Mouse (Mus musculus) brain, embryonic 14.5 days (tissue): ENCODE results near the gene Bicra. TPM values are rescaled to one million over a fixed set of nuclear protein-coding genes. Genes with fewer than 3 reads are reported as not detected.
A peak's percentile ranks its signal among the peaks of the same experiment; 100 is the strongest.

Experiments used
- DNase-seq: peaks from one replicate; pipeline ENCODE4 v3.0.0-alpha.2; 2011; ENCODE audit warnings: low read depth
- CTCF ChIP-seq: fragments of 200-500 bp; IDR thresholded peaks from 2 replicates; pipeline ENCODE4 v1.5.1; 2012; ENCODE audit warnings: inconsistent platforms, mild to moderate bottlenecking, moderate library complexity, borderline replicate concordance; ENCODE audit not compliant: insufficient read depth, insufficient read length; ENCODE audit errors: extremely low read depth
- POLR2A ChIP-seq: fragments of 200-500 bp; IDR thresholded peaks from 2 replicates; pipeline ENCODE4 v1.6.1; 2012; ENCODE audit warnings: mild to moderate bottlenecking, inconsistent platforms, borderline replicate concordance; ENCODE audit not compliant: poor library complexity, insufficient read depth, insufficient read length, severe bottlenecking; ENCODE audit errors: extremely low read depth
- polyA plus RNA-seq: library from polyadenylated mRNA; depleted of rRNA; stranded (reverse); fragments of >200 nt; gene quantifications from 2 replicates; pipeline ENCODE4 v1.2.3, GENCODE M21; 2012; rRNA removed

Bicra gene
- polyA plus RNA-seq: 12.8 and 28.5 TPM in 2 replicates

DNA sequence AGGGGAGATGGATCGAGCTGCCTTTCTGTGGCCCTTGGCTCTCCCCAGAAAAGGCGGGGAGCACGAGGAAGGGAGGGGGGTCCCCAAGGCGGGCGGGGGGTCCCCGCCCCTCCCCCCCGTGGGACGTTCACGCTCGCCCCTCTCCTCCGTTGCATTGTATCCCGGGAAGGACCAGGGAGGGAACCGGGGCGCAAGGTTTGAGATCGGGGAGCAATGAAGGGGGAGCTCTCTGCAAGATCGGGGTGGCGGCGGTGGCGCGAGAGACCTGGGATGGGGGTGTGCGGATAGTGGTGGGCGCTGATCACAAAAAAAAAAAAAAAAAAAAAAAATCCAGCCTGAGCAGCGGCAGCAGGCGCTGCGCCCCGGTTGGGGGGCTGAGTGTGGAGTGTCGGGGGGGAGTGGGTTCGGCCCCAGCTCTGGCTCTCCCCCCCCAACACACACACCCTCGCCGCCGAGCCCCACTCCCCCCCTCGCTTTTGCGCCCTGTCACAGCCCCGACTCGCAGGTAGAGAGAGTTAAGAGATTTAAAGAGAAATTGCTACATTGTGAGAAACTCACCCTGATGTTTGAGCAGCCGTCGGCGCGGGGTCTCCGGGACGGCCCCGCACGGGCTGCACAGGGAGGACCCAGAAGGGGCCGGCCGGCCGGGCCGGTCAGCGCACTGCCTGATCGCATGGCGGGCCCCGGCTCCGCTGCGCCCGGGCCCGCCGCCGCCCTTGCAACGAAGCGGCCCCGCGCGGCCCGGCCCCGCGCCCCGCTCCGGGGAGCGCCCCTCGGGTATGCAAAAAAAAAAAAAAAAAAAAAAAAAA, at the start of gene Bicra:
TSS of gene Bicra (minus strand) at position 584 of the 809 bp plus-strand sequence.
- DNase-seq: peak; percentile 94
- TF ChIP-seq CTCF: no peak
- TF ChIP-seq POLR2A: peak; percentile 66; the same call in 1 of the 2 replicates

DNA sequence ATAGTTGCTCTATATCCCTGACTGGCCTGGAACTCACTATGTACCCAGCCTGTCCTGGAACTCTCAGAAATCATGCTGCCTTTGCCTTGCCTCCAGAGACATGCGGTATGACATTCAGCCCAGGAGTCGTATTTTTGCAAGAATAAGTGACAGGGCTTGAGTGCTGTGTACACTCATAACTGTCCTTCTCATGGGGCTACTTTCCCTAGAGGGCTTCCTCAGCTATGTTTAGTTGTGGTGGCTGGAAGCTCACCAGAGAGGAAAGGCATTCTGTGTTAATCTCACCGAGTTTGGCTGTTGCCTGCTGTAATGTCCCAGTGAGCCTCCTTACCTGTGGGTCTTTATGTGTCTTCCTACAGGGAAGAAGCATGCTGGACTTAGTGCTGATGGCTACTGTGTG, 46.9 kb upstream of the Bicra start:
- DNase-seq: no peak
- TF ChIP-seq CTCF (no peak), POLR2A (no peak)

GRCm38 (mm10) chr7:16087587-16087986, 39.9 kb upstream of the Bicra start:
- no peak for DNase-seq

GRCm38 (mm10) chr7:16083361-16083760, 35.6 kb upstream of the Bicra start:
- no peak for DNase-seq
- TF ChIP-seq CTCF (no peak), POLR2A (no peak)

More at GRCm38 (mm10) chr7:16087587-16087986, 39.9 kb upstream of the Bicra start:
- TF ChIP-seq CTCF (no peak), POLR2A (no peak)

DNA sequence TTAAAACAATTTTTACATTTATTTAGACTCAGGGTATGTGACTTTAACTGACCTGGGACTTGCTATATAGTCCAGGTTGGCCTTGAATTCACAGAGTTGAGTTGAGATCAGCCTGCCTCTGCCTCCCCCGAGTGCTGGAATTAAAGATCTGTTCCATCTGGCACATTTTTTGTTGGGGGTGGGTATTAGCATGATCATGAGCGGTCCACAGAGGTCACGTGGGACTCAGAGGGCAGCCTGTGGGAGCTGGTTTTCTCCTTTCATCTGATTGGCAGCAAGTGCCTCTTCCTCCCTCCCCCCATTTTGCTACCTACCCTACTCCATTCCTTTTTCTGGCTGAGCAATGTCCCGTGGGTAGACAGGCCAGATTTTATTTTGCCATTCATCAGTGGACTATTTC, 32.9 kb upstream of the Bicra start:
- TF ChIP-seq POLR2A (no peak), CTCF (no peak)
- no peak for DNase-seq

DNA sequence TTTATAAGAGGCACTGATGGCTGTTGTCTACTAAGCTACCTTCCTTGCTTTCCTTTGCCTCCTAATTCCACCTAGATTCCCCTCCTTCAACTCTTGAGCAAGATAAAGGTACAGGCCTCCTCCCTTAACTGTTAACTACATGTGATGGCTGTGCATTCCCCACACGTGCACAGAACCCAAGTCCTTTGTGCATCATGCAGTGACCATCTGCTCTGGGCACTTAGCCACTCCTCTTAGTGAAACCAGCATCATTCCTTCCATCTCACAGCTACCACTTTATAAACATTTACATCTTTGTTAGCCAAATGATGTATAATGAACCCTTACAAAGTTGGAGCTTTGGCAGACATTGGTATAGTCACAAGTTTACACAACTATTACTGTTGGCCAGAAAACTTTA, 32.2 kb upstream of the Bicra start:
- no peak for TF ChIP-seq CTCF
- TF ChIP-seq POLR2A: no peak
- no peak for DNase-seq

- TF ChIP-seq CTCF: no peak
- TF ChIP-seq POLR2A: no peak
- DNase-seq: no peak
Measured at GRCm38 (mm10) chr7:16071906-16072305, 24.2 kb upstream of the Bicra start.

- TF ChIP-seq POLR2A (no peak), CTCF (no peak)
- no peak for DNase-seq
Measured at GRCm38 (mm10) chr7:16070846-16071245, 23.1 kb upstream of the Bicra start.

DNA sequence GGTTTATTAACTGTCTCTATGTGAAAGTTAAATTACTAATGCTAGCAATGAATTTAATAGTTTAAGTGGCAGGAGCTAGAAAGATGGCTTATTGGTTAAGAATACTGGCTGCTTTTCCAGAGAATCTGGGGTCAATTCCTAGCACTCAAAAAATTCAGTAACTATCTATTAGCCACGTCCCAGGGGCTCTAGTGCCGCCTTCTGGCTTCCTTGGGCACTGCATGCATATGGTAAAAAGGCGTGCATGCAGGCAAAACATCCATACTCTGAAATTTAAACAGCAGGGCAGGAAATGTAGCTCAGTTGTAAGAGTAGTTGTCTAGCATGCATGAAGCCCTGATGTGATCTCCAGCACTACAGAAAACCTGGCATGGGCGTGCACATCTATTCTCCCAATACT, 15.8 kb upstream of the Bicra start:
- no peak for DNase-seq
- TF ChIP-seq CTCF (peak; percentile 27; the same call in 1 of the 2 replicates), POLR2A (no peak)

DNA sequence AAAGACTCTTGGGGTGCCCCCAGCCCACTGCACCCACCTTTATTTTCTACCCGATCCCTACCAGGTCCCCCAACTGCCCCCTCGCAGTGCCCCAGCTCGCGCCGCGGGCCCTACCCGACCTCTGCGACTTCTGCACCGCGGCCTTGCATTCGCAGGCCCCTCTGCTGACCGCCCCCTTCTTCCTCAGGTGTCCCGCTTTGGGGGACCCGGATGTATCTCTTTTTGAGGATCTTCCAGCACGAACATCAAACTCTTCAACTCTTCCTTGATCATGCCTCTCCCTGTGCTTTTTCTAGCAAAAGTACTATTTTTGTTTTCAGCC, 14.3 kb upstream of the Bicra start:
- DNase-seq: no peak
- TF ChIP-seq CTCF: no peak
- TF ChIP-seq POLR2A: no peak

- no peak for TF ChIP-seq POLR2A
- TF ChIP-seq CTCF: no peak
- DNase-seq: no peak
Measured at GRCm38 (mm10) chr7:16061219-16062098, 13.7 kb upstream of the Bicra start, which contains the start of gene Zfp541. TSS of gene Zfp541 (plus strand) at chr7:16061814.

DNA sequence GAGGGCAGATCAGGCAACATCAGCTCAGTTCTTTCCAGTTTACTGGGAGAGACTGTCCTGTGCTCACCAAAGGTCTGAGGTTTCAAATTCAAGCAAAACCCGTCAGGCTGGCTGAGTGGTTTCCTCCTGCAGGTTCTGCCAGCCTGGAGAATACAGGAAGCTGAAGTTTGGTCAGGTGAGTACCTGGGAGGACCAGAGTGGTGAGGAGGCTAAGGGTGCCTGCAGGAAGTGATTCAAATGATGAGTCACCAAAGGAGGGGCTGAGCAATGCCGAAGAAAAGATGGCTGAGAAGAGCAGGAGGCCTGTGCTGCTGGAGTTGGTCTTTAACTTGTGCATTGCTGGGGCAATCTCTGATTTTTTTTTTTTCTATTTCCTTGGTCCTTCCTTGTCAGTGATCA, 9.4 kb upstream of the Bicra start:
- TF ChIP-seq POLR2A: no peak
- no peak for TF ChIP-seq CTCF
- no peak for DNase-seq

DNA sequence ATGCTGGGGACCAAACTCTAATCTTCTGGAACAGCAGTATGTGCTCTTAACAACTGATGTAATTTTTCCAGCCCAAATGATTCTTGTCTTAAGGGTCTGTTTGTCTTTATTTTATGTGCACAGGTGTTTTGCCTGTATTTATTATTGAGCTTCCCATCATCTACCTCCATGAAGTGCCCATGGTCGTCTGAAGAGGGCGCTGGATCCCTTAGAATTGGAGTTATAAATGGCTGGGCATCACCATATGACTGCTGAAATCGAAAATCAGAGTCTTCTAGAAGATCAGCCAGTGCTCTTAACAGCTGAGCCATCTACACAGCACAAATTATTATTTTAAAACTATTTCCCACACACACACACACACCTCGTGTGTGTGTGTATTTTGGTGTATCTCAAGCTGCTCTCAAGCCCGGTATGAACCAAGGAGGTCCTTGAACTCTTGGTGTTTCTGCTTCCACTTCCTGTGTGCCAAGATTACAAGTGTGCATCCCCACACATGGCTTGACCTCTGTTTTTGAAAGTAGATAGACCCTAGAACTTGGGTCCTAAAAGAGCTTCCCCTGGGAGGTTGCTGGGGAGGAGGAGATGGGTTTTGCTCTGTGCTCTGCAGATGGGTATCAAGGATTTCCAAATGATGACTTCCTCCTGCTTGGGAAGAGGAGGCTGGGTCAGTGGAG, 8.9 kb upstream of the Bicra start:
- TF ChIP-seq CTCF (peak; percentile 45; the same call in 1 of the 2 replicates), POLR2A (no peak)
- DNase-seq: peak; percentile 34
